Mouse (Mus musculus): ENCODE data around the gene Cdt1. TPM values are rescaled to one million over a fixed set of nuclear protein-coding genes. Genes with fewer than 3 reads are reported as not detected.

Gene Cdt1
- polyA plus RNA-seq, 1 experiment from 2014 or later, result 24.5 TPM

DNA sequence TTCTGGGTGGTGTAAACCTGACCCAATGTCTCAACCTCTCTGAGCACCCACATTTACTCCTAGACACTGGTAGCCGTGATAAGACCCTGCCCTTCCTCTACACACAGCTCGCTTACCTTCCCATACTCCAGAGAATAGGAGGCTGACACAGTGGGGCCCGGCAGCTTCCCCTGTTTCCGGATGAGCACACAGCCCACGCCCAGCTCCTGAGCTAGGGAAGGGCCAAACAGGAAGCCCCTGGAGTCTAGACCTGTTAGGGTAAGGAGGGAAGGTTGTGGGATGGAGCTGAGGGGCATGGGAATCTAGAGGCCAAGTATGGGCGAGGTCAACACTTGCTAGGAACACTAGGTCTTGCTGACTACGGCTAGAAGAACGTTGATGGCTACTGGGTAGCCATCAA, 7.5 kb downstream of the Cdt1 start:
- Histone ChIP-seq H3K36me3 (peaks cover 31% of the 10 kb centered on the region), H3K4me2 (peak overlapping the region; percentile 95), H3K9me3 (replicated peaks) (no peaks in the 10 kb centered on the region), H3K4me1 (replicated peaks) (peaks cover 45% of the 10 kb centered on the region), H3K4me3 (peak overlapping the region; percentile 80), H3K9ac (0 out of 2 replicates have a peak overlapping the region, but pooled peaks have one; percentile 81), H3K27ac (peak overlapping the region; percentile 24), H3K27me3 (no peaks in the 10 kb centered on the region)
- 68% methylated on average over 8 of the region's 8 CpGs for WGBS
- ATAC-seq (replicated peaks; ENCODE audit: insufficient number of reproducible peaks, insufficient read depth, low FRiP score, low read depth), result no peak

GRCm38 (mm10) chr8:122575735-122576647, 8.2 kb downstream of the Cdt1 start:
- no peaks in the 10 kb centered on the region for H3K9me3 ChIP-seq (replicated peaks)
- peak overlapping the region; percentile 64 for H3K27ac ChIP-seq
- H3K4me2 ChIP-seq, result peak overlapping the region; percentile 95
- H3K36me3 ChIP-seq, result peaks cover 24% of the 10 kb centered on the region
- H3K4me3 ChIP-seq, result peak overlapping the region; percentile 80
- H3K27me3 ChIP-seq, result no peaks in the 10 kb centered on the region
- peak; percentile 16; the same call in 1 of the 2 replicates for ATAC-seq (replicated peaks; ENCODE audit: insufficient number of reproducible peaks, insufficient read depth, low FRiP score, low read depth)
- WGBS, result 17% methylated on average over 21 of the region's 21 CpGs
- peaks cover 45% of the 10 kb centered on the region for H3K4me1 ChIP-seq (replicated peaks)
- H3K9ac ChIP-seq, result peak overlapping the region; percentile 81

DNA sequence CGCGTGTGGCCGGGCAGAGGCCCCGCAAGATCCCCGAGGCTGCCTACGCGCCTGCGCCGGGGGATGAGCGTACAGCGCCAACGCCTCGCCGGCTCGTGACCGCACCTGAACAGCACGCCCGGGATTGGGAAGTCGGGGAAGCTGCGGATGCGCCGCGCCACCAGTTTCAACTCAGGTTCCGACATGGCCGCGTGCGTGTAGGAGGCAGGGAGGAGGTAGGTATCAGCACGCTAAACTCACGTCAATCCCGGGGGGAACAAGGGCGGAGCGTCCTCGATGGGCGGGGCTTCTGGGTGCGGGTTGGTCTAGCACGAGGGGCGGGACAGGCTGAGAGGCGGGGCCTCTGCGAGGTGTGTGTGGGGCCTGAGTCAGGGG, 8.8 kb downstream of the Cdt1 start, which contains the start of gene Aprt:
Gene Aprt, minus strand, starts transcription at position 262 of the 375 bp plus-strand sequence.
- ATAC-seq (replicated peaks; ENCODE audit: insufficient number of reproducible peaks, insufficient read depth, low FRiP score, low read depth), result peak; percentile 89
- Histone ChIP-seq H3K9ac (peak within 1 kb of the TSS; percentile 81), H3K27ac (peak within 1 kb of the TSS; percentile 64), H3K9me3 (replicated peaks) (no peaks in the 10 kb centered on the region), H3K4me2 (peak within 1 kb of the TSS; percentile 95), H3K36me3 (peaks cover 17% of the 10 kb centered on the region), H3K4me1 (replicated peaks) (peaks cover 45% of the 10 kb centered on the region), H3K4me3 (peak within 1 kb of the TSS; percentile 80), H3K27me3 (no peaks in the 10 kb centered on the region)
- WGBS, result under 1% methylated on average over 39 of the region's 39 CpGs

DNA sequence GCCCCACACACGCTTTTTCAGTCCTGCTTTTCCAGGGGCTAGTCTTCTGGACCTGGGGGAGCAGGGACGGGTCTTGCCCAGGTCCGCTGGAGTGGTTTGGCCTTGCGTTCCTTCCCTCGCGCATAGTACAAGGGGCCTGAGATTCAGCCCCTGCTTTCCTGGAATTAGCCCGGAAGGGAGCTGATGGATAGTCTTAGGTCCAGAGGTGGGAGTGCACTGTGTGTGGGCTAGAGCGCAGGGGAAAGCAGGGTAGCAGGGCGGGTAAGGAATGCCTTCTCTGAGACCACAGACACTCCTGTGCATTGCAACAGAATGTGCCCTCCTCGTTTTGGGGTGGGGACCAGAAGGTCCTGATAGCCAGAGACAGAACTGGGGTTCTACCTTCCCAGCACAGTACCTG, 9.3 kb downstream of the Cdt1 start:
- H3K36me3 ChIP-seq, result peaks cover 13% of the 10 kb centered on the region
- H3K4me2 ChIP-seq, result peak overlapping the region; percentile 95
- H3K4me1 ChIP-seq (replicated peaks), result peaks cover 45% of the 10 kb centered on the region
- no peaks in the 10 kb centered on the region for H3K9me3 ChIP-seq (replicated peaks)
- H3K27me3 ChIP-seq, result no peaks in the 10 kb centered on the region
- peak overlapping the region; percentile 80 for H3K4me3 ChIP-seq
- 47% methylated on average over 10 of the region's 10 CpGs for WGBS
- peak overlapping the region; percentile 64; the same call in 1 of the 2 replicates for H3K27ac ChIP-seq
- 0 out of 2 replicates have a peak overlapping the region, but pooled peaks have one; percentile 26 for H3K9ac ChIP-seq
- ATAC-seq (replicated peaks; ENCODE audit: insufficient number of reproducible peaks, insufficient read depth, low FRiP score, low read depth), result peak; percentile 7; the same call in 1 of the 2 replicates

DNA sequence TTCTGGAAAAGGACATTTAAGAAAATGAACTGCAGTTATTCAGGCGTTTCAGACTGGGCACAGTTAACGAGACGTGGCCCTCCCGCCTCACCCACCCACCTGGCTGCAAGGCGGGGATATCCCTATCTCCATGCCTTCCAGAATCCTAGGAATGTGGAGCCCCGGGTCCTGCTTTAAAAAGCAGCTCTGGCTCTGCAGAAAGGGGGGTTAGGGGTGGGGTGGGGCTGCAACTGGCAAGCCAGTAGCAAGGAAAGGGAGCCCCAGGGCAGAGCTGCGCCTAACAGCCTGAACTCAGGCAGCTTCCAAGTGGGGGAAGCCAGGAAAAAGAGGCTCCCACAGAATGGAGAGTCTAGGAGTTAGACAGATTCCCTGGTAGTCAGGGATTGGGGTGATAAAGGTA, 11.4 kb downstream of the Cdt1 start:
- Histone ChIP-seq H3K36me3 (no peaks in the 10 kb centered on the region), H3K9me3 (replicated peaks) (no peaks in the 10 kb centered on the region), H3K27ac (no peak overlapping the region), H3K27me3 (no peaks in the 10 kb centered on the region), H3K4me2 (no peak overlapping the region), H3K9ac (no peak overlapping the region), H3K4me3 (no peak overlapping the region), H3K4me1 (replicated peaks) (peaks cover 44% of the 10 kb centered on the region)
- 27% methylated on average over 7 of the region's 7 CpGs for WGBS
- no peak for ATAC-seq (replicated peaks; ENCODE audit: insufficient number of reproducible peaks, insufficient read depth, low FRiP score, low read depth)

- no peak overlapping the region for H3K4me3 ChIP-seq
- no peak overlapping the region for H3K9ac ChIP-seq
- WGBS, result 49% methylated on average over 14 of the region's 15 CpGs
- H3K27me3 ChIP-seq, result no peaks in the 10 kb centered on the region
- H3K4me2 ChIP-seq, result no peak overlapping the region
- H3K9me3 ChIP-seq (replicated peaks), result no peaks in the 10 kb centered on the region
- no peak for ATAC-seq (replicated peaks; ENCODE audit: insufficient number of reproducible peaks, insufficient read depth, low FRiP score, low read depth)
- H3K36me3 ChIP-seq, result no peaks in the 10 kb centered on the region
- peaks cover 26% of the 10 kb centered on the region for H3K4me1 ChIP-seq (replicated peaks)
- no peak overlapping the region for H3K27ac ChIP-seq
Measured at GRCm38 (mm10) chr8:122580926-122581325, 13.1 kb downstream of the Cdt1 start.

DNA sequence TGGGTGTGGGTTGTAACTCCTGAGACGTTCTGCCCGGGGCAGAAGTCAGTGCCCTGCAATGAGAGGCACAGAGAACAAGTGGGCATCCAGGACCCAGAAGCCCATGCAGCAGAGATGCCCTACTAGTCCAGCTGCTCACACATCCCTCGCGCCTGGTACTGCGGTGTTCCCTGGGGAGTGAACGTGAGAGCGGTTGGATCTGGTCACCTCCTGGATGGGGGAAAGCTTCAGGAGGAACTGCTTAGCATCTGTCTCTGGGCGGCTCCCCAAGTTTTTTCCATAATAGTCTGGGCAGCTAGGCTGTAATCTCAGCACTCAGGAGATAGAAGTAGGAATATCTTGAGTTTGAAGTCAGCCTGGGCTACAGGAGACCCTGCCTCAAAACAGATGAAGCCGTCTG, 17.2 kb downstream of the Cdt1 start:
- Histone ChIP-seq H3K27ac (no peak overlapping the region), H3K4me2 (no peak overlapping the region), H3K9ac (no peak overlapping the region), H3K36me3 (no peaks in the 10 kb centered on the region), H3K9me3 (replicated peaks) (no peaks in the 10 kb centered on the region), H3K4me1 (replicated peaks) (peaks cover under 1% of the 10 kb centered on the region; the same call in 1 of the 2 replicates), H3K4me3 (no peak overlapping the region), H3K27me3 (no peaks in the 10 kb centered on the region)
- no peak for ATAC-seq (replicated peaks; ENCODE audit: insufficient number of reproducible peaks, insufficient read depth, low FRiP score, low read depth)
- WGBS, result 73% methylated on average over 9 of the region's 9 CpGs

DNA sequence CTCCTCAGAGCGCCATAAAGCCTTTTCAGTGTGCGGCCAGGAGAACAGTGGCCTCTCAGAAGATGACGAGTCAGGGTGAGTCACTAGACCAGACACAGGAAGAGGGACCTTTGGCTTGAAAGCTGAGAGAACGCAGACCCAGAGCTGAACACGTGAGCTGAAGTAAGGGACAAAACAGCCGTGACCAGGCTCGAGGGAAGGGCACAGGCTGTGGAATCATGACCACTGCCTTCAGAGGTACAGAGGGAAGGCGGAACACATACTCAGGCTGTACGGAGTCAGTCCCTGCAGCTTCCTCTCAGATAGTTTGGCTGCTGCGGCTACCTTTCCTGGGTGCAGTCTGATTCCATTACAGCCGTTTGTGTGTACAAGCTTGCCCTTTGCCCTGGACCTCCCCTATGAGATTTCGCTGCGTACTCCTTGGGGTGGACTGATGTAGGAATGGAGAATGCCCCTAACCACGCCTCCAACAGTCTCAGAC, 17.6 kb downstream of the Cdt1 start:
- Histone ChIP-seq H3K36me3 (no peaks in the 10 kb centered on the region), H3K27ac (no peak overlapping the region), H3K9me3 (replicated peaks) (no peaks in the 10 kb centered on the region), H3K4me2 (no peak overlapping the region), H3K4me1 (replicated peaks) (no peaks in the 10 kb centered on the region), H3K9ac (no peak overlapping the region), H3K27me3 (no peaks in the 10 kb centered on the region), H3K4me3 (no peak overlapping the region)
- ATAC-seq (replicated peaks; ENCODE audit: insufficient number of reproducible peaks, insufficient read depth, low FRiP score, low read depth), result no peak
- 53% methylated on average over 14 of the region's 14 CpGs for WGBS

- no peak for ATAC-seq (replicated peaks; ENCODE audit: insufficient number of reproducible peaks, insufficient read depth, low FRiP score, low read depth)
- Histone ChIP-seq H3K4me1 (replicated peaks) (no peaks in the 10 kb centered on the region), H3K36me3 (no peaks in the 10 kb centered on the region), H3K4me3 (no peak overlapping the region), H3K27ac (no peak overlapping the region), H3K9ac (no peak overlapping the region), H3K4me2 (no peak overlapping the region), H3K27me3 (no peaks in the 10 kb centered on the region), H3K9me3 (replicated peaks) (no peaks in the 10 kb centered on the region)
- 74% methylated on average over 7 of the region's 7 CpGs for WGBS
Measured at GRCm38 (mm10) chr8:122586171-122586570, 18.4 kb downstream of the Cdt1 start.

DNA sequence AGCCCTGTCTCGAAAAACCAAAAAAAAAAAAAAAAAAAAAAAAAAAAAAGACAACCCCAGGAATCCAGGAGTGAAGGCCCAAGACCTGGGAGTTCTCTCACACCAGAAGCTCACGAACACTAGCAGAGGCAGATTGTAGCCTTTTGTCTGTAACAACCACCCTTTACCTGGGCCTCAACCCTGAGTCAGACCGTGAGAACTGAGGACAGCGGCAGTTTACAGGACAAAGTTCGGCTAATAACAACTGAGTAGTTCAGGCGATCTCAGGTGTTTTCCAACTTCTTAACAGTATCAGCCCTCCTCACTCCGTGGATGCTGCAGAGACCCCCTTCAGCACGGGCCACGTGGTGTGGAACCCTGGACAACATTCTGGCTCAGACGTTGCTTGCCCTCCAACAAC, 18.9 kb downstream of the Cdt1 start:
- H3K9me3 ChIP-seq (replicated peaks), result no peaks in the 10 kb centered on the region

DNA sequence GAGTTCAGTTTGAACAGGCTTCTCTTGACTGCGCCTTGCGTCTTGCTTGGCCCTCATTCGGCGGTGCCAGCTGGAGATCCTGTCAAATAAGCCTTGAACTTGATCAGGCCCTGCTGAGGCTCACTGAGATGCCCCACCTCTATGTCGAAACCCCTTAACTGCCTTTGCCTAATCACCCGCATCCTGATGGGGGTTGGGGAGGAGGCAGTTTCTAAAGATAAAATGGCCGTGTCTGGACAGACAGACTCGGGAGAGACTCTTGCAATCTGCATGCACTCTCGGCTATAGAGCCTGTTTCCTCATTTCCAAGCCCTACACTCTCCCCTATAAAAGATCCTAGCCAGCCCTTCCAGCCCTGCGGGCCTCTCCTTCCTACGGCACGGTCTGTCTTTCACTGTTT, 25.4 kb downstream of the Cdt1 start:
- Histone ChIP-seq H3K4me3 (no peak overlapping the region), H3K27me3 (no peaks in the 10 kb centered on the region), H3K4me1 (replicated peaks) (no peaks in the 10 kb centered on the region), H3K36me3 (no peaks in the 10 kb centered on the region), H3K9me3 (replicated peaks) (no peaks in the 10 kb centered on the region), H3K9ac (no peak overlapping the region), H3K4me2 (no peak overlapping the region), H3K27ac (no peak overlapping the region)
- 58% methylated on average over 12 of the region's 12 CpGs for WGBS
- no peak for ATAC-seq (replicated peaks; ENCODE audit: insufficient number of reproducible peaks, insufficient read depth, low FRiP score, low read depth)

More for the DNA sequence above, 18.9 kb downstream of the Cdt1 start:
- H3K27ac ChIP-seq, result no peak overlapping the region
- no peak overlapping the region for H3K9ac ChIP-seq
- no peaks in the 10 kb centered on the region for H3K36me3 ChIP-seq
- ATAC-seq (replicated peaks; ENCODE audit: insufficient number of reproducible peaks, insufficient read depth, low FRiP score, low read depth), result no peak
- 82% methylated on average over 10 of the region's 10 CpGs for WGBS
- no peak overlapping the region for H3K4me3 ChIP-seq
- no peak overlapping the region for H3K4me2 ChIP-seq
- no peaks in the 10 kb centered on the region for H3K27me3 ChIP-seq
- no peaks in the 10 kb centered on the region for H3K4me1 ChIP-seq (replicated peaks)

All from heart, embryonic 15.5 days (tissue).